Mouse (Mus musculus) cerebellum, adult 2 months (tissue): ENCODE results near the gene Dpf1.

Experiments used
- CTCF ChIP-seq: fragments of 200-500 bp; IDR thresholded peaks from 2 replicates; pipeline ENCODE4 v1.5.1; 2011; ENCODE audit warnings: low read depth, mild to moderate bottlenecking, control low read depth, low read length, moderate library complexity, borderline replicate concordance; ENCODE audit not compliant: insufficient read depth
- POLR2A ChIP-seq: fragments of 200-500 bp; IDR thresholded peaks from 2 replicates; pipeline ENCODE4 v1.6.1; 2011; ENCODE audit warnings: low read length, control low read depth, borderline replicate concordance; ENCODE audit not compliant: insufficient read depth

DNA sequence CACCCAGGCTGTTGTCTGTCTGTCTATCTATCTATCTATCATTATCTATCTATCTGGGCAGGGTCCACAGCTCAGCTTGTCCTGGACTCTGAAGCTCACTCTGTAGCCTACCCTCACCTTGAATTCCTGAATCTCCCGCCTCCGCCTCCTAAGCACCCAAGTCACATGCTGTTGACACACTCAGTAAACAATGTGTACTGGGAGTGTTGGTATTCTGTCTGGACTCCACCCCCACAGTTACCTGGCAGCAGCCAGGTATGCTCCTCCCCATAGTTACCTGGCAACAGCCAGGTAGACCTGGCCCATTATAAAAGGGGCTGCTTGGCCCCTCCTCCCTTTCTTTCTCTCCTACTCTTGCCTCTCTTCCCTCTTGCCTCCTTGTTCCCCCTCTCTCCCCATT lies 15.7 kb upstream of the Dpf1 start:
- TF ChIP-seq CTCF (no peak), POLR2A (no peak)
